Mouse (Mus musculus): Measurements from ENCODE around the gene Slc3a2.

The Slc3a2 gene

GRCm38 (mm10) chr19:8663360-8663839 lies 59.8 kb downstream of the Slc3a2 start, which contains the start of gene Chrm1:
TSS of gene Chrm1 (plus strand) at chr19:8663789.
- no peak for ATAC-seq (ENCODE audit: low TSS enrichment)

GRCm38 (mm10) chr19:8662337-8662736 lies 60.8 kb downstream of the Slc3a2 start:
- peak; percentile 55 for ATAC-seq (ENCODE audit: low TSS enrichment)

- ATAC-seq (ENCODE audit: low TSS enrichment), result peak; percentile 39
Observed at GRCm38 (mm10) chr19:8661821-8662307, 61.3 kb downstream of the Slc3a2 start.

Measured in frontal cortex, adult (tissue).